Mouse (Mus musculus) granulocyte monocyte progenitor cell, adult 5-6 weeks (primary cell): ENCODE measurements around the gene Cep250. TPM values are rescaled to one million over a fixed set of nuclear protein-coding genes. Genes with fewer than 3 reads are reported as not detected.

Experiments used
- total RNA-seq, 2 experiments: library from RNA; stranded (forward) in 1 of 2; stranded (reverse) in 1 of 2; fragments of 200-712, 200-1000 nt in 1 of 2; fragments of >200 nt in 1 of 2; fragmentation: Nextera tagmentation in 1 of 2; gene quantifications; 2 replicates each; pipeline ENCODE4 v1.2.3; 2014 to 2017

The Cep250 gene
- total RNA-seq, 2 experiments from 2014 or later = 39.0 to 44.4 TPM

Other genes starting within 250 kb of the Cep250 start
- gene Edem2, start 227.0 kb upstream of the Cep250 start, total RNA-seq (2014; fragmentation: Nextera tagmentation) = 74.9 and 81.9 TPM in 2 replicates
- 71.6 and 73.7 TPM in 2 replicates for gene Edem2, start 227.0 kb upstream of the Cep250 start, total RNA-seq (2017)
- not detected in 2 replicates for gene Gm17581, start 220.6 kb upstream of the Cep250 start, total RNA-seq (2014; fragmentation: Nextera tagmentation)
- gene Gm17581, start 220.6 kb upstream of the Cep250 start, total RNA-seq (2017) = not detected in 2 replicates
- gene Procr, start 205.3 kb upstream of the Cep250 start, total RNA-seq (2014; fragmentation: Nextera tagmentation) = 0.88 and 3.3 TPM in 2 replicates
- gene Procr, start 205.3 kb upstream of the Cep250 start, total RNA-seq (2017) = 1.1 and 1.6 TPM in 2 replicates
- not detected in 2 replicates for gene Mmp24, start 181.1 kb upstream of the Cep250 start, total RNA-seq (2014; fragmentation: Nextera tagmentation)
- not detected in 2 replicates for gene Mmp24, start 181.1 kb upstream of the Cep250 start, total RNA-seq (2017)
- gene BC029722, start 137.0 kb upstream of the Cep250 start, total RNA-seq (2014; fragmentation: Nextera tagmentation) = 16.6 and 25.7 TPM in 2 replicates
- gene BC029722, start 137.0 kb upstream of the Cep250 start, total RNA-seq (2017) = 10.1 and 11.5 TPM in 2 replicates
- 181 and 258 TPM in 2 replicates for gene Eif6, start 129.5 kb upstream of the Cep250 start, total RNA-seq (2014; fragmentation: Nextera tagmentation)
- 64.0 and 142 TPM in 2 replicates for gene Eif6, start 129.5 kb upstream of the Cep250 start, total RNA-seq (2017)
- gene Fam83c, start 121.6 kb upstream of the Cep250 start, total RNA-seq (2014; fragmentation: Nextera tagmentation) = not detected in 2 replicates
- not detected in 2 replicates for gene Fam83c, start 121.6 kb upstream of the Cep250 start, total RNA-seq (2017)
- gene Uqcc1, start 26.1 kb upstream of the Cep250 start, total RNA-seq (2014; fragmentation: Nextera tagmentation) = 37.9 and 39.5 TPM in 2 replicates
- gene Uqcc1, start 26.1 kb upstream of the Cep250 start, total RNA-seq (2017) = 66.6 and 71.5 TPM in 2 replicates
- not detected in 2 replicates for gene Gm15557, start 15.7 kb upstream of the Cep250 start, total RNA-seq (2014; fragmentation: Nextera tagmentation)
- not detected in 2 replicates for gene Gm15557, start 15.7 kb upstream of the Cep250 start, total RNA-seq (2017)
- not detected in 2 replicates for gene Gdf5, start 11.1 kb upstream of the Cep250 start, total RNA-seq (2014; fragmentation: Nextera tagmentation)
- gene Gdf5, start 11.1 kb upstream of the Cep250 start, total RNA-seq (2017) = not detected in 2 replicates
- 1.4 TPM in 1 of 2 replicates, not detected in the other for gene 6430550D23Rik, start 51.5 kb downstream of the Cep250 start, total RNA-seq (2014; fragmentation: Nextera tagmentation)
- 0.30 TPM in 1 of 2 replicates, not detected in the other for gene 6430550D23Rik, start 51.5 kb downstream of the Cep250 start, total RNA-seq (2017)
- gene Ergic3, start 51.6 kb downstream of the Cep250 start, total RNA-seq (2014; fragmentation: Nextera tagmentation) = 184 and 197 TPM in 2 replicates
- 78.5 and 96.2 TPM in 2 replicates for gene Ergic3, start 51.6 kb downstream of the Cep250 start, total RNA-seq (2017)
- not detected in 2 replicates for gene Fer1l4, start 96.5 kb downstream of the Cep250 start, total RNA-seq (2014; fragmentation: Nextera tagmentation)
- not detected in 2 replicates for gene Fer1l4, start 96.5 kb downstream of the Cep250 start, total RNA-seq (2017)
- 0.49 and 8.3 TPM in 2 replicates for gene Spag4, start 108.7 kb downstream of the Cep250 start, total RNA-seq (2014; fragmentation: Nextera tagmentation)
- 1.5 and 4.8 TPM in 2 replicates for gene Spag4, start 108.7 kb downstream of the Cep250 start, total RNA-seq (2017)
- gene Cpne1, start 155.5 kb downstream of the Cep250 start, total RNA-seq (2014; fragmentation: Nextera tagmentation) = 34.2 and 51.5 TPM in 2 replicates
- 14.7 and 16.5 TPM in 2 replicates for gene Cpne1, start 155.5 kb downstream of the Cep250 start, total RNA-seq (2017)
- gene Rbm12, start 155.5 kb downstream of the Cep250 start, total RNA-seq (2014; fragmentation: Nextera tagmentation) = 28.6 and 49.6 TPM in 2 replicates
- 40.2 and 53.5 TPM in 2 replicates for gene Rbm12, start 155.5 kb downstream of the Cep250 start, total RNA-seq (2017)
- 11.6 and 29.4 TPM in 2 replicates for gene Gm28036, start 170.6 kb downstream of the Cep250 start, total RNA-seq (2014; fragmentation: Nextera tagmentation)
- 27.0 and 32.3 TPM in 2 replicates for gene Gm28036, start 170.6 kb downstream of the Cep250 start, total RNA-seq (2017)
- 174 and 217 TPM in 2 replicates for gene Romo1, start 187.6 kb downstream of the Cep250 start, total RNA-seq (2014; fragmentation: Nextera tagmentation)
- gene Romo1, start 187.6 kb downstream of the Cep250 start, total RNA-seq (2017) = 28.9 and 38.1 TPM in 2 replicates
- 57.3 and 66.6 TPM in 2 replicates for gene Nfs1, start 187.7 kb downstream of the Cep250 start, total RNA-seq (2014; fragmentation: Nextera tagmentation)
- 38.8 and 41.6 TPM in 2 replicates for gene Nfs1, start 187.7 kb downstream of the Cep250 start, total RNA-seq (2017)
- 317 and 379 TPM in 2 replicates for gene Rbm39, start 223.8 kb downstream of the Cep250 start, total RNA-seq (2014; fragmentation: Nextera tagmentation)
- 566 and 641 TPM in 2 replicates for gene Rbm39, start 223.8 kb downstream of the Cep250 start, total RNA-seq (2017)
- gene Phf20, start 240.0 kb downstream of the Cep250 start, total RNA-seq (2014; fragmentation: Nextera tagmentation) = 17.1 and 33.3 TPM in 2 replicates
- gene Phf20, start 240.0 kb downstream of the Cep250 start, total RNA-seq (2017) = 32.1 and 53.4 TPM in 2 replicates